Mouse (Mus musculus): Measurements from ENCODE around the gene Polrmt. TPM values are rescaled to one million over a fixed set of nuclear protein-coding genes. Genes with fewer than 3 reads are reported as not detected.

Polrmt gene
- polyA plus RNA-seq, 1 experiment from 2014 or later, result 47.3 TPM

DNA sequence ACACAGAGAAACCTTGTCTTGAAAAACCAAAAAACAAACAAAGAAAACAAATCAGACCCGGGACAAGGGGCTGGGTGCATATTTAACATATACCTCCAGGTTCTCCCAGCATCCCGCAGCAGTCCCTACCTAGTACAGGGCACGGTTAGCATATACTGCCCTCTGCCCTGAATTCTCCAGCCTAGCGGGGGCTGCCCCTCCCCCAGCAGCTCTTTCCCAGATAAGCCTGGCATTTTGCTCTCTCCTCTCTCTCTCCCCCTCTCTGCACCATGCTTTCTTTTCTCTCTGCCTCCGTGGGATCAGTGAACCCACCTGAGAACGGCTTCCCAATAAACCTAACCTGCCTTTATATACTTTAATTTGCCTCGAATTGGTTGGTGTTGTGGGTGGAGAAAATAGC is 45.7 kb downstream of the Polrmt start:
- H3K36me3 ChIP-seq, result no peaks in the 10 kb centered on the region
- 48% methylated on average over 7 of the region's 7 CpGs for WGBS
- DNase-seq (ENCODE audit: low spot score), result no peak

DNA sequence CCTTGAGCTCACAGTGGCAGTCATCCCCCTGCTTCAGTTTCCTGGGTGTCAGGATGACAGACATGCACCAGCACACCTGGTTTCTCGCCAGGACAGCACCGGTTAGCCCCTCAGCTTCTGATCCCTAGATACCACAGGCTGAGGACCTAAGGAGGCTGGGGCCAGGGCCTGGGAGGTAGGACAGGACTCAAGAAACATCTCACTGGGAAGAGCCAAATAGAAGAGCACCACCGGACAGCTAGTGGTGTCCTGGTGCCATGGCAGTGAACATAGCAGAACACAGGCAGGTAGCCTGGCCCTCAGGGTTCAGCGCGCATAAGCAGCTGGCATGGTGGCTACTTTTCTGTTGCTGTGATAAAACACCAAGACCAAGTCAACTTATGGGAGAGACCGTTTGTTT is 47.9 kb downstream of the Polrmt start:
- H3K36me3 ChIP-seq, result no peaks in the 10 kb centered on the region
- H3K4me1 ChIP-seq (replicated peaks), result peaks cover 27% of the 10 kb centered on the region
- 96% methylated on average over 6 of the region's 6 CpGs for WGBS
- DNase-seq (ENCODE audit: low spot score), result no peak
- no peaks in the 10 kb centered on the region for H3K27me3 ChIP-seq (ENCODE audit: insufficient read depth, poor library complexity, severe bottlenecking)
- H3K4me3 ChIP-seq, result no peak overlapping the region
- no peaks in the 10 kb centered on the region for H3K9me3 ChIP-seq
- H3K27ac ChIP-seq, result no peak overlapping the region

More for the DNA sequence above, 45.7 kb downstream of the Polrmt start:
- H3K27ac ChIP-seq, result peak overlapping the region; percentile 66
- no peaks in the 10 kb centered on the region for H3K9me3 ChIP-seq
- no peak overlapping the region for H3K4me3 ChIP-seq
- H3K27me3 ChIP-seq (ENCODE audit: insufficient read depth, poor library complexity, severe bottlenecking), result no peaks in the 10 kb centered on the region
- peaks cover 36% of the 10 kb centered on the region for H3K4me1 ChIP-seq (replicated peaks)

DNA sequence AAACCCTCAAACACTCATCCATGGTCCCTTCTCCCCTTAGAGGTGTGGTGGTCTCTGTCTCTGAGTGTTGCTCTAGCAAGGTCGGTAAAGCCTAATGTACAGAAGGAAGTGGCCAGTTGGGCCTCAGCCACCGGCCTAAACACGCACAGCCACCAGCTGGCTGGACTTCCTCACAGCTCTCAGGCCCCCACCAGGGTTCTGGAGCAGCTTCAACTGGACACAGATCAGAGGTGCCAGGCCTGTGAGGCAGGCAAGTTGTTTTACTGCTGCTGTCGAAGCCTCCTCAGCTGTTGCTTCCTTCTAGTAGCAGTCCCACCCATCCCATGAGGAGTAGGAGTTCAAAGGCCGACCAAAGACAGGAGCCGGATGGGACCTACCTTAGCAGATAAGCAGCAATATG is 48.5 kb downstream of the Polrmt start:
- Histone ChIP-seq H3K27ac (no peak overlapping the region), H3K36me3 (no peaks in the 10 kb centered on the region), H3K9me3 (no peaks in the 10 kb centered on the region), H3K4me1 (replicated peaks) (peaks cover 27% of the 10 kb centered on the region), H3K4me3 (no peak overlapping the region), H3K27me3 (ENCODE audit: insufficient read depth, poor library complexity, severe bottlenecking) (no peaks in the 10 kb centered on the region)
- DNase-seq (ENCODE audit: low spot score), result no peak
- WGBS, result 79% methylated on average over 6 of the region's 6 CpGs

DNA sequence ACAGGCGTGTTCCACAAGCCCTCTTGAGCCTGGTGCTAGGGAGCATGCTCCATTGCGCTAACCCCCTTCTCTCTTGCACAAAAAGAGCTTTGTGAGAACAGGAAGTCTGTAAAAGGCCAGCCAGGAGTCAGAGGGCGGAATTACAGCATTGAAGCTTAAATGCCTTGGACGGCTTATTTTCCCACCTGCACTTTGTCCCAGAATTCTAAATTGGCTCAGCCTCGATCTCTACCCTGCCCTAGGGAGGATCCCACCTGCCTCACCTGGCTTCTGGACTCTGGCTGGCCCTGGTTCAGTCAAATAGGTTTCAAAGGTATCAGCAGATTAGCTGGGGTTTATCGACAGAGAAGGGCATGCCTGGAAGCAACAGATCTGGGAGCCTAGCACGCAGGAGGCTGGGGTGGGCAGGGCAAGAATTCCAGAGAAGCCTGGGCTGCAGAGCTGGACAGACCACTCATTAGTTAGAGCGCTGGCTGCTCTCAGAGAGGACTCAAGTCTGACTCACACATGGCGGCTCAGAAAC is 50.2 kb downstream of the Polrmt start:
- H3K4me3 ChIP-seq, result no peak overlapping the region
- 0 out of 2 replicates have a peak, but pooled peaks cover 3% of the 10 kb centered on the region for H3K36me3 ChIP-seq
- 66% methylated on average over 9 of the region's 9 CpGs for WGBS
- peaks cover 5% of the 10 kb centered on the region; the same call in 1 of the 2 replicates for H3K9me3 ChIP-seq
- no peak for DNase-seq (ENCODE audit: low spot score)
- H3K27me3 ChIP-seq (ENCODE audit: insufficient read depth, poor library complexity, severe bottlenecking), result no peaks in the 10 kb centered on the region
- H3K4me1 ChIP-seq (replicated peaks), result peaks cover 20% of the 10 kb centered on the region
- peak overlapping the region; percentile 69 for H3K27ac ChIP-seq

DNA sequence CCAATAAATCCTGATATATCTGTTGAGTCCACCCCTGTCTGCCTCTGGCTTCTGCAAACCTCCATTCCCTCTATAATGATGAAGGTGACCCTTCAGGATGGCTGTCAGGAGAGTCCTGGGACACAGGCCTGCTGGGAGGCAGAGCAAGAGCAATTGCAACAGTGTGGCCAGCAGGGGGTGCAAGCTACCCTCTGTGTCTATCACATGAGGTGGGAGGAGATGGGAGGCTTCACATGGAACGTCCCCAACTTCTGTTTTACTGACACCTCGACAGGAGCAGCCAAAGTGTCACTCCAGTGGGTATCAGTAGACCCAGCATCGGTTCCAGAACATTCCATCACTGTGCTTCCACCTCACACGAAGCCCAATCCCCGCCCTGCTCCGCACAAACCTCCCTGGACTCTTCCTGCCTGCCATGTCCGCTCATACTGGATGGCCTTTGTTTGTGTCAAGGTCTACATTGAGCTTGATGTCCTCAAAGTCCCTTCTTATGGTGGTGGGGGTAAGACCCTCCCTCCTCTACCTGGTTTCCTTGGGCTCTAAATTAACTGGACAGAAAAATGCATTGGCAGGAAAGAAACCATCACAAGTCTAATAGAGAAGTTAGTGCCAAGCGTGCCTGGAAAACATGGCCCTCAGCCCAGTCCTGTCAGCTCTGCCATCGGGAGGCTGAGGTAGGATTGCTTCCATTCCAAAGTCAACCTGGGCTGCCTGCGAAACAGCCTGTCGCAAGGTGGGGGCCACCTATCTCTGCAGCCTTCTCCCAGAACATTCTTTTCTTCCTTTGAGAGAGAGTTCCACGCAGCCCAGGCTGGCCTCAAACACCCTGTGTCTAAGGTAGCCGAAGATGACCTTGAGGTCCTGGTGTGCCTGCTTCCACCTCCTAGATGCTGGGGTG is 50.9 kb downstream of the Polrmt start:
- H3K4me3 ChIP-seq, result peak overlapping the region; percentile 18; the same call in 1 of the 2 replicates
- H3K9me3 ChIP-seq, result peaks cover 5% of the 10 kb centered on the region; the same call in 1 of the 2 replicates
- no peaks in the 10 kb centered on the region for H3K27me3 ChIP-seq (ENCODE audit: insufficient read depth, poor library complexity, severe bottlenecking)
- H3K36me3 ChIP-seq, result 0 out of 2 replicates have a peak, but pooled peaks cover 3% of the 10 kb centered on the region
- H3K4me1 ChIP-seq (replicated peaks), result peaks cover 13% of the 10 kb centered on the region
- peak; percentile 77 for DNase-seq (ENCODE audit: low spot score)
- H3K27ac ChIP-seq, result peak overlapping the region; percentile 69
- 69% methylated on average over 13 of the region's 13 CpGs for WGBS

DNA sequence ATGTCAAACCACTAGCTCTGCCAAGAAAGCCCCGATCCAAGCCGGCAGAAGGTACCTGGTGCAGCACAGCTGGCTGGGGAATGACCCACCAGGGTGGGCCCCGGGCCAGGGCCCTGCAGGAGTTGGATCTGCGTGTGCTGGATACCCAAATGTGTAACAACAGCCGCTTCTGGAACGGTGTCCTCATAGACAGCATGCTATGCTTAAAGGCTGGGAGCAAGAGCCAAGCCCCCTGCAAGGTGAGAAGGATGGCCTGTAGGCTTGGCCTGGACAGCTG is 52.1 kb downstream of the Polrmt start:
- peaks cover 13% of the 10 kb centered on the region for H3K4me1 ChIP-seq (replicated peaks)
- H3K27ac ChIP-seq, result no peak overlapping the region
- H3K9me3 ChIP-seq, result peaks cover 5% of the 10 kb centered on the region; the same call in 1 of the 2 replicates
- DNase-seq (ENCODE audit: low spot score), result no peak
- no peaks in the 10 kb centered on the region for H3K27me3 ChIP-seq (ENCODE audit: insufficient read depth, poor library complexity, severe bottlenecking)
- H3K36me3 ChIP-seq, result peaks cover 10% of the 10 kb centered on the region
- WGBS, result 84% methylated on average over 6 of the region's 6 CpGs
- H3K4me3 ChIP-seq, result no peak overlapping the region

DNA sequence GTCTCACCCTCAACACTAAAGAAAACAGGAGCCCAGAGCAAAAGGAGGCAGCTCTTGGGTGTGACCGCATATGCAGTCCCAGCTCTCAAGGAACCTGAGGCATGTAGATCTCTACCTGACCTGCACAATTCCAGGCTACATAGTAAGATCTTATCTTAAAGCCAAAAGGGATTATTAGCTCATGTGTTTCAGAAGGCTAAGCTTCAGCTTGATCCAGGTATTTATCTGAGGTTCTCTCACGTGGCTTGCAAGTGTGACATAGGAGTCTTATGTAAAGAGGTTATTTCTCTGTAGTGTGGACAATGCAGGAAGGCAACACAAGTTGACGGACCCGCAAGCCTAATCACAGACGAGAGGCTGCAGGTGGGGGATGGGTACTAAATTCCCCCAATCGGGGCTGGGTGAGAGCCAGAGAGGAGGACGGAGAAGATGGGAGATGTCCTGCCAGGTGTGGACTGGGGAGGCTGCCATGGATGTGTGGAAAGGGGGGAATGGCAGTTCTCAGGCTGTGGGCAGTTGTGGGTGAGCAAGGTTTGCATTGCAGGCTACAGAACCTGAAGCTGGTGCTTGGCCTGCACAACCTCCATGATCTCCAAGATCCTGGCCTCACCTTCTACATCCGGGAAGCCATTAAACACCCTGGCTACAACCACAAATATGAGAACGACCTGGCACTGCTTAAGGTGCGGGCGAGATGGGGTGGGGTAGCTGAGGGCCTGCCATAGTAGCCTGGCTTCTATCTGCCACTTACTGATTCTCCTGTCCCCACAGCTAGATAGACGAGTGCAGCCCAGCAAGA is 52.6 kb downstream of the Polrmt start:
- Histone ChIP-seq H3K27ac (no peak overlapping the region), H3K4me1 (replicated peaks) (peaks cover 13% of the 10 kb centered on the region)
- 81% methylated on average over 12 of the region's 12 CpGs for WGBS

DNA sequence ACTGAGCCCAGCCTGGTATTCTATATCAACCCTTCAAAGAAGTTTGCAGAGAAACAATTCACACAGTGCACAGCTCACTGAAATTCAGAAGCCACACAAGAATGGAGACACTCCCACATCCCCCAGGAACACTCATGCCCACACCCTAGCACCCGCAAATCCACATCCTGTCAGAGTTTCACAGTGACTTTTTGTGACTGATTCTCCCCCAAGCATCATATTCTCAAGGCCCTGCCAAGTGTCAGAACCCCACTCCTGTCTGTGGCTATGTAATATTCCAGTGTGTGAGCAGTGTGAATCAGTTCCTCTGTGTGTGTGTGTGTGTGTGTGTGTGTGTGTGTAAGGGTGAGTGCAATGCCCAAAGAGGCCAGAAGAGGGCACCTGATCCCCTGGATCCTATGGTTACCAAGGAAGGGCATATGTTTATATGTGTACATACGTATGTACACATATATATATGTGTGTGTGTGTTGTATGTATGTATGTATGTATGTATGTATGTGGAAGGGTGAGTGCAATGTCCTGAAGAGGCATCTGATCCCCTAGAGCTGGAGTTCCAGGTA is 54.3 kb downstream of the Polrmt start:
- Histone ChIP-seq H3K4me1 (replicated peaks) (peaks cover 13% of the 10 kb centered on the region), H3K36me3 (peaks cover 33% of the 10 kb centered on the region), H3K27ac (no peak overlapping the region), H3K4me3 (no peak overlapping the region), H3K27me3 (ENCODE audit: insufficient read depth, poor library complexity, severe bottlenecking) (no peaks in the 10 kb centered on the region), H3K9me3 (peaks cover 5% of the 10 kb centered on the region; the same call in 1 of the 2 replicates)
- DNase-seq (ENCODE audit: low spot score), result no peak
- 93% methylated on average over 2 of the region's 2 CpGs for WGBS

More for the DNA sequence above, 52.6 kb downstream of the Polrmt start:
- DNase-seq (ENCODE audit: low spot score), result no peak
- Histone ChIP-seq H3K27me3 (ENCODE audit: insufficient read depth, poor library complexity, severe bottlenecking) (no peaks in the 10 kb centered on the region), H3K9me3 (peaks cover 5% of the 10 kb centered on the region; the same call in 1 of the 2 replicates), H3K4me3 (no peak overlapping the region), H3K36me3 (peaks cover 16% of the 10 kb centered on the region)

DNA sequence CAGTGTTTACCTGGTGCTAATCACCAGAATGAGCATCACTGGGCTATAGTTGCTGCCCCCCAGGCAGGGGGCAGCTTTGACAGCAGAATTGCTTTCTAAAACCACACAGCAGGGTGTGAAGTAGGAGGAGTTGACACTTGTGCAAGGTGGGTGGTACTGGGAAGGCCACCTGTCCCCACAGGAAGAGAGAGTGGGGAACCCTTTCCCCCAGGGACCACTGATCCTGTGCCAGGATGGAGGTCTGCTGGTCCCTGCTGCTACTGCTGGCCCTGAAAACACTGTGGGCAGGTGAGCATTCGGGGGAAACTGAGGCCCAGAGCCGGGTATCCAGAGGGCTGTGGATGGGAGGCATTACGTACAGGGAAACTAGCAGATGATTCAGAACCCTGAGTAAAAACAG is 57.2 kb downstream of the Polrmt start:
- DNase-seq (ENCODE audit: low spot score), result no peak
- Histone ChIP-seq H3K9me3 (peaks cover 5% of the 10 kb centered on the region; the same call in 1 of the 2 replicates), H3K36me3 (peaks cover 62% of the 10 kb centered on the region), H3K4me3 (no peak overlapping the region), H3K4me1 (replicated peaks) (peaks cover 1% of the 10 kb centered on the region), H3K27me3 (ENCODE audit: insufficient read depth, poor library complexity, severe bottlenecking) (no peaks in the 10 kb centered on the region), H3K27ac (no peak overlapping the region)
- 92% methylated on average over 3 of the region's 3 CpGs for WGBS

DNA sequence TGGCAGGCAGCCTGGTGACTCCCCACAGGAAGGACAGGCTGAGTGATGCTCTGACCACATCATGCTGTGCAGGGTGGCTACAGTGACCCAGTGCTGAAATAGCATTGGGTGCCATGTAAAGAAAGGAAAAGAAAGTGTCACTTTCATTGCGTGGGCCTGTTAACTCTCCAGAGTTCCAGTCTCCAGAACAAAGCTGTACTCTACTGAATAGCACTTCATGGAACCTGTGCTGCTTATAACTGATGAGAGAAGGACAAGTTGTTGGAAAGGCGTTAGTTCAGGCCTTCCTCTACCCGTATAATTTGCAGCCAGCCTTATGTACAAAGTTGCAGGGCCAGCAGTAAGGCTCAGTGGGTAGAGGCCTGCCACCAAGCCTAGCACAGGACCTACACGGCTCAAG is 57.7 kb downstream of the Polrmt start, which contains the start of gene Gzmm:
TSS of gene Gzmm (plus strand) at position 301 of the 400 bp plus-strand sequence.
- no peak for DNase-seq (ENCODE audit: low spot score)
- H3K27me3 ChIP-seq (ENCODE audit: insufficient read depth, poor library complexity, severe bottlenecking), result no peaks in the 10 kb centered on the region
- H3K27ac ChIP-seq, result no peak within 1 kb of the TSS
- peaks cover 6% of the 10 kb centered on the region for H3K4me1 ChIP-seq (replicated peaks)
- peaks cover 5% of the 10 kb centered on the region; the same call in 1 of the 2 replicates for H3K9me3 ChIP-seq
- WGBS, result 88% methylated on average over 4 of the region's 4 CpGs
- H3K4me3 ChIP-seq, result no peak within 1 kb of the TSS
- H3K36me3 ChIP-seq, result peaks cover 66% of the 10 kb centered on the region

DNA sequence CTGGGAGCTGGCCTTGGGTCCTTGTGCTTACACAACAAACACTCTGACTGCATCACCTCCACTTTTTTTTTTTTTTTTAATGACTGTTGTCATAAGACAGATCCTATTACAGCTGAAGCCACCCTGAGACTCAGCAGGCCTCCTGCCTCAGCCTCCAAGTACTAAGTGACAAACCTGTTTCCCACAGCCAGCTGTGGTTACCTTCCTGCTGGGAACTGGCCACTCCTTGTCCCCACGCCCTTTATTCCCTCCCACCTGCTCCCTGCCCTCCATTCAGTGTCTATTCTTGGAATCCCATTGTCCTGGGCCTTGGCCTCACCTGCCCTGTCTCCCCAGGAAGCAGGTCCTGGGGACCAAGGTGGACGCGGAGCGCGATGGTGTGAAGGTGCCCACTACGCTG is 58.9 kb downstream of the Polrmt start:
- Histone ChIP-seq H3K4me1 (replicated peaks) (peaks cover 18% of the 10 kb centered on the region), H3K27ac (no peak overlapping the region), H3K4me3 (no peak overlapping the region), H3K36me3 (peaks cover 67% of the 10 kb centered on the region), H3K27me3 (ENCODE audit: insufficient read depth, poor library complexity, severe bottlenecking) (no peaks in the 10 kb centered on the region), H3K9me3 (peaks cover 5% of the 10 kb centered on the region; the same call in 1 of the 2 replicates)
- no peak for DNase-seq (ENCODE audit: low spot score)
- WGBS, result 93% methylated on average over 6 of the region's 6 CpGs

DNA sequence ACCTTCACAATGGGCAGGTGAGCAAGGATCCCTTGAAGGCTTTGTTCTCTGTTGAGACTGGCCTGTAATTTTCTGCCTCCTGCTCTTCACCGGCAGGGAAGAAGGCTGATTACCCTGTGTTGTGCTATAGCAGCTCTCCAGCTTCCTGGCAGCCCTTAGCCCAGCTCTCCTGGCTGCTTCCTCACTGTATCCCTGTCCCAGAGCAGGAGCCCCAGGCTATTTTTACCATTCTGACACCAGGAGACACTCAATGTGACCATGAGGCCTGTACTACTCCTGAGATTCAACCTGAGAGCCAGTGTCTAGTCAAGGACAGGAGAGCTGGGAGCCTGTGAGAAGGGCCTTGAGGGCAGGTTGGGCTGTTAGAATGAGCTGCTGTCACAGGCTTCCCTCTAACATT is 59.7 kb downstream of the Polrmt start:
- Histone ChIP-seq H3K27me3 (ENCODE audit: insufficient read depth, poor library complexity, severe bottlenecking) (no peaks in the 10 kb centered on the region), H3K4me1 (replicated peaks) (peaks cover 22% of the 10 kb centered on the region), H3K4me3 (no peak overlapping the region), H3K27ac (no peak overlapping the region), H3K9me3 (no peaks in the 10 kb centered on the region), H3K36me3 (peaks cover 64% of the 10 kb centered on the region)
- no peak for DNase-seq (ENCODE audit: low spot score)
- 93% methylated on average over 1 of the region's 1 CpGs for WGBS
